Mouse (Mus musculus): ENCODE data around the gene Zbtb40.

DNA sequence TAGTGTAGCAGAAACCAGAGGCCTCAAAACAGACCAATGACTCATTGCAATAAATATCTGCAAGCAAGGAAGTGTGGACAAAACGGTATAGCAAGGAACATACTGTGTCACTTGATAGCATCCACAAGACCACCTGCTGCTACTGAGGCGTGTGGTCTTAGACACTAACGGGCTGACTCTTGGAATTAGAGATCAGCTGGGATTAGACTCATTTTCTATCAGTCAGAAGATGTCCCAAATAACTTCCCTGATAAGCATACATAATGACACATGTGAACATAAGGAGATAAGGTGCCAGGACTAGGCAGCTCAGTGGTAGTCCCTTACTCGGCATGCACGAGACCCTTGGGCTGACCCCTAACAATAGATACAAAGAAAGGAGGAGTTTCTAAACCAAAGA lies 21.6 kb downstream of the Zbtb40 start:
- TF ChIP-seq CTCF (IDR thresholded peaks at IDR 0.05; ENCODE audit: low read depth, low read length): no peak
- TF ChIP-seq POLR2A (IDR thresholded peaks at IDR 0.05; ENCODE audit: borderline replicate concordance, low read depth, low read length): no peak

Measured in bone marrow macrophage, adult 2 months (primary cell).